Mouse (Mus musculus) embryo, embryonic 10 days (tissue): ENCODE results near the gene Vpreb1.

Source experiments
- DNase-seq: peaks from one replicate; pipeline ENCODE4 v3.0.0-alpha.2; 2015; ENCODE audit warnings: low spot score

Vpreb1 gene

GRCm38 (mm10) chr16:16855541-16855940 is 15.1 kb downstream of the Vpreb1 start:
- DNase-seq = no peak

DNA sequence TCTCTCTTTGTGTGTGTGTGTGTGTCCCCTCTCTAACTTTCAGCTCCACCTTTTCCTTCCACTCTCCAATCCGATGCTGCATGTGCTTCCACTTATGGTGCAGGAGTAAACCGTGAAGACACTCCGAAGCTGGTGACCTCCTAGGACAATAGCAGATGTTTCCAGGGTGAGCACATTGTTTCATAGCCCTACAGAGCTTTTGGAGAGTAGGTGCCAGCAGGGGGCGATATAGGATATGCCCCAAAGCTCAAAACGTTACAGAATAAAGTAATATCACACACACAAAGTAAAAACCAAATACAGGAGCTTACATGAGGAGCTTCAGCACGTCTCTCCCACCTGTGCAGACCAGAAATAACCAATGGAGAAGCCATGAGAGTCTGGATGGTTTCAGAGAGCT is 15.8 kb downstream of the Vpreb1 start:
- DNase-seq = peak; percentile 42

GRCm38 (mm10) chr16:16852411-16852810 is 18.2 kb downstream of the Vpreb1 start:
- DNase-seq = no peak

GRCm38 (mm10) chr16:16849196-16849595 is 21.4 kb downstream of the Vpreb1 start:
- no peak for DNase-seq

GRCm38 (mm10) chr16:16829671-16830070 is 41.0 kb downstream of the Vpreb1 start:
- DNase-seq = no peak

- DNase-seq = peak; percentile 83
Measured at GRCm38 (mm10) chr16:16828757-16829615, 41.7 kb downstream of the Vpreb1 start, which contains the start of gene Spag6l. Spag6l (minus strand) TSS chr16:16829456.

GRCm38 (mm10) chr16:16826223-16826622 is 44.4 kb downstream of the Vpreb1 start:
- DNase-seq = no peak

GRCm38 (mm10) chr16:16825476-16825875 is 45.2 kb downstream of the Vpreb1 start:
- no peak for DNase-seq
